Mouse (Mus musculus) neural tube, embryonic 12.5 days (tissue): Measurements from ENCODE around the gene Slc51a. TPM values are rescaled to one million over a fixed set of nuclear protein-coding genes. Genes with fewer than 3 reads are reported as not detected.

Source experiments
- ATAC-seq: fragments of 200-750 bp; cut with Nextera tagmentation; 2 replicates; pipeline ENCODE4 v1.8.0; 2017; ENCODE audit warnings: low read depth, mild to moderate bottlenecking, moderate TSS enrichment, moderate library complexity; ENCODE audit not compliant: low FRiP score
- H3K27ac ChIP-seq: fragments of 300-500 bp; sonication (generic); 2 replicates; pipeline ENCODE4 v1.5.1; 2016
- H3K27me3 ChIP-seq: fragments of 300-500 bp; sonication (generic); replicated peaks from 2 replicates; pipeline ENCODE4 v1.6.1; 2016; ENCODE audit warnings: mild to moderate bottlenecking
- H3K36me3 ChIP-seq: fragments of 300-500 bp; sonication (generic); 2 replicates; pipeline ENCODE4 v1.6.1; 2016; ENCODE audit warnings: mild to moderate bottlenecking
- H3K4me1 ChIP-seq: fragments of 300-500 bp; sonication (generic); 2 replicates; pipeline ENCODE4 v1.6.1; 2016
- H3K4me2 ChIP-seq: fragments of 300-500 bp; sonication (generic); replicated peaks from 2 replicates; pipeline ENCODE4 v1.6.1; 2016; ENCODE audit warnings: mild to moderate bottlenecking
- H3K4me3 ChIP-seq: fragments of 300-500 bp; sonication (generic); 2 replicates; pipeline ENCODE4 v1.5.1; 2016
- H3K9ac ChIP-seq: fragments of 300-500 bp; sonication (generic); 2 replicates; pipeline ENCODE4 v1.6.1; 2016; ENCODE audit warnings: mild to moderate bottlenecking
- H3K9me3 ChIP-seq: fragments of 300-500 bp; sonication (generic); 2 replicates; pipeline ENCODE4 v1.6.1; 2016; ENCODE audit warnings: mild to moderate bottlenecking
- WGBS: fragments of 180-500 bp; shearing (Covaris S2); methylation state at CpG from one replicate; pipeline ENCODE4 v1.1.7; 2016; 5-methylcytosine and 5-hydroxymethylcytosine counted together
- polyA plus RNA-seq: library from polyadenylated mRNA; unstranded; fragments of >200 nt; fragmentation: Nextera tagmentation; extraction: Ambion mirVana; gene quantifications from 2 replicates; pipeline ENCODE4 v1.2.1, GENCODE M21; 2016

Slc51a gene
- 0.22 and 0.27 TPM in 2 replicates for polyA plus RNA-seq

GRCm38 (mm10) chr16:32487234-32488111 lies at the start of gene Slc51a:
Gene Slc51a, minus strand, starts transcription at chr16:32487879.
- Histone ChIP-seq H3K27ac (no peak within 1 kb of the TSS), H3K9me3 (no peaks in the 10 kb centered on the region), H3K36me3 (no peaks in the 10 kb centered on the region), H3K4me1 (peaks cover 8% of the 10 kb centered on the region), H3K27me3 (no peaks in the 10 kb centered on the region; the same call in 1 of the 2 replicates), H3K9ac (no peak within 1 kb of the TSS), H3K4me2 (no peak within 1 kb of the TSS), H3K4me3 (no peak within 1 kb of the TSS)
- 71% methylated on average over 15 of the region's 15 CpGs for WGBS
- no peak for ATAC-seq

- Histone ChIP-seq H3K27ac (no peak overlapping the region), H3K4me3 (no peak overlapping the region), H3K9ac (no peak overlapping the region), H3K27me3 (no peaks in the 10 kb centered on the region), H3K4me1 (peaks cover 10% of the 10 kb centered on the region), H3K36me3 (no peaks in the 10 kb centered on the region), H3K9me3 (no peaks in the 10 kb centered on the region), H3K4me2 (no peak overlapping the region)
- no peak for ATAC-seq
- WGBS: 33% methylated on average over 5 of the region's 5 CpGs
Measured at GRCm38 (mm10) chr16:32535157-32535751, 47.6 kb upstream of the Slc51a start.

GRCm38 (mm10) chr16:32532878-32533826 lies 45.5 kb upstream of the Slc51a start:
- H3K36me3 ChIP-seq: no peaks in the 10 kb centered on the region
- H3K4me2 ChIP-seq: no peak overlapping the region
- no peaks in the 10 kb centered on the region for H3K27me3 ChIP-seq
- 64% methylated on average over 18 of the region's 18 CpGs for WGBS
- H3K9ac ChIP-seq: no peak overlapping the region
- H3K4me1 ChIP-seq: peaks cover 10% of the 10 kb centered on the region
- no peak overlapping the region for H3K27ac ChIP-seq
- no peaks in the 10 kb centered on the region for H3K9me3 ChIP-seq
- H3K4me3 ChIP-seq: no peak overlapping the region
- no peak for ATAC-seq

- Histone ChIP-seq H3K27ac (no peak overlapping the region), H3K4me3 (no peak overlapping the region), H3K27me3 (no peaks in the 10 kb centered on the region), H3K4me1 (peaks cover 9% of the 10 kb centered on the region; the same call in 1 of the 2 replicates), H3K4me2 (no peak overlapping the region), H3K9ac (no peak overlapping the region), H3K9me3 (no peaks in the 10 kb centered on the region), H3K36me3 (no peaks in the 10 kb centered on the region)
- 66% methylated on average over 7 of the region's 7 CpGs for WGBS
- no peak for ATAC-seq
Measured at GRCm38 (mm10) chr16:32526906-32527305, 39.2 kb upstream of the Slc51a start.

GRCm38 (mm10) chr16:32524244-32524615 lies 36.6 kb upstream of the Slc51a start:
- H3K27me3 ChIP-seq: no peaks in the 10 kb centered on the region
- no peaks in the 10 kb centered on the region for H3K36me3 ChIP-seq
- peak; percentile 34; the same call in 1 of the 2 replicates for ATAC-seq
- no peak overlapping the region for H3K9ac ChIP-seq
- H3K9me3 ChIP-seq: no peaks in the 10 kb centered on the region
- H3K4me3 ChIP-seq: no peak overlapping the region
- H3K4me1 ChIP-seq: peaks cover 9% of the 10 kb centered on the region; the same call in 1 of the 2 replicates
- H3K4me2 ChIP-seq: peak overlapping the region; percentile 30
- 45% methylated on average over 5 of the region's 5 CpGs for WGBS
- no peak overlapping the region for H3K27ac ChIP-seq

GRCm38 (mm10) chr16:32523462-32524243 lies 36.0 kb upstream of the Slc51a start:
- no peaks in the 10 kb centered on the region for H3K9me3 ChIP-seq
- no peak overlapping the region for H3K4me3 ChIP-seq
- H3K4me2 ChIP-seq: peak overlapping the region; percentile 30; the same call in 1 of the 2 replicates
- H3K36me3 ChIP-seq: no peaks in the 10 kb centered on the region
- peak; percentile 83 for ATAC-seq
- WGBS: 52% methylated on average over 8 of the region's 8 CpGs
- H3K27me3 ChIP-seq: no peaks in the 10 kb centered on the region
- H3K4me1 ChIP-seq: peaks cover 9% of the 10 kb centered on the region; the same call in 1 of the 2 replicates
- H3K27ac ChIP-seq: no peak overlapping the region
- no peak overlapping the region for H3K9ac ChIP-seq

- Histone ChIP-seq H3K4me1 (peaks cover 9% of the 10 kb centered on the region; the same call in 1 of the 2 replicates), H3K27ac (no peak overlapping the region), H3K4me2 (no peak overlapping the region), H3K9ac (no peak overlapping the region), H3K9me3 (no peaks in the 10 kb centered on the region), H3K27me3 (no peaks in the 10 kb centered on the region), H3K36me3 (no peaks in the 10 kb centered on the region), H3K4me3 (no peak overlapping the region)
- ATAC-seq: no peak
- WGBS: 86% methylated on average over 6 of the region's 6 CpGs
Measured at GRCm38 (mm10) chr16:32522578-32523194, 35.0 kb upstream of the Slc51a start.

GRCm38 (mm10) chr16:32520372-32520748 lies 32.7 kb upstream of the Slc51a start:
- no peaks in the 10 kb centered on the region for H3K27me3 ChIP-seq
- ATAC-seq: no peak
- H3K9me3 ChIP-seq: no peaks in the 10 kb centered on the region
- no peaks in the 10 kb centered on the region for H3K36me3 ChIP-seq
- H3K4me1 ChIP-seq: peaks cover 18% of the 10 kb centered on the region; the same call in 1 of the 2 replicates
- no peak overlapping the region for H3K9ac ChIP-seq
- no peak overlapping the region for H3K4me2 ChIP-seq
- 72% methylated on average over 9 of the region's 9 CpGs for WGBS
- H3K27ac ChIP-seq: no peak overlapping the region
- H3K4me3 ChIP-seq: no peak overlapping the region

GRCm38 (mm10) chr16:32519656-32520371 lies 32.1 kb upstream of the Slc51a start:
- no peak overlapping the region for H3K9ac ChIP-seq
- H3K4me1 ChIP-seq: peaks cover 18% of the 10 kb centered on the region; the same call in 1 of the 2 replicates
- H3K9me3 ChIP-seq: no peaks in the 10 kb centered on the region
- no peak overlapping the region for H3K4me3 ChIP-seq
- no peaks in the 10 kb centered on the region for H3K27me3 ChIP-seq
- H3K36me3 ChIP-seq: no peaks in the 10 kb centered on the region
- 88% methylated on average over 15 of the region's 15 CpGs for WGBS
- ATAC-seq: no peak
- H3K4me2 ChIP-seq: no peak overlapping the region
- H3K27ac ChIP-seq: no peak overlapping the region

GRCm38 (mm10) chr16:32517785-32518481 lies 30.3 kb upstream of the Slc51a start:
- Histone ChIP-seq H3K27ac (no peak overlapping the region), H3K4me2 (no peak overlapping the region), H3K4me3 (no peak overlapping the region), H3K9ac (no peak overlapping the region), H3K27me3 (no peaks in the 10 kb centered on the region), H3K4me1 (0 out of 2 replicates have a peak, but pooled peaks cover 8% of the 10 kb centered on the region), H3K36me3 (no peaks in the 10 kb centered on the region), H3K9me3 (no peaks in the 10 kb centered on the region)
- 85% methylated on average over 12 of the region's 12 CpGs for WGBS
- ATAC-seq: no peak
